Mouse (Mus musculus): ENCODE results near the gene Rab35.

- no peak for TF ChIP-seq POLR2A (IDR thresholded peaks at IDR 0.05; ENCODE audit: borderline replicate concordance, low read depth, low read length)
- TF ChIP-seq CTCF (IDR thresholded peaks at IDR 0.05; ENCODE audit: low read depth, low read length), result no peak
Measured at GRCm38 (mm10) chr5:115658352-115658751, 26.6 kb downstream of the Rab35 start.

Data from bone marrow macrophage, adult 2 months (primary cell).